Mouse (Mus musculus) liver, adult 2 months (tissue): Measurements from ENCODE around the gene H2-Q6.
A peak's percentile ranks its signal among the peaks of the same experiment; 100 is the strongest.

ENCODE experiments used
- CTCF ChIP-seq: fragments of 200-500 bp; IDR thresholded peaks from 2 replicates; pipeline ENCODE4 v1.5.1; 2011; ENCODE audit warnings: low read depth, low read length, control low read depth
- POLR2A ChIP-seq: fragments of 200-500 bp; IDR thresholded peaks from 2 replicates; pipeline ENCODE4 v1.6.1; 2011; ENCODE audit warnings: low read length, control low read depth; ENCODE audit not compliant: insufficient read depth; ENCODE audit errors: extremely low read depth

GRCm38 (mm10) chr17:35379729-35380451, 44.8 kb upstream of the H2-Q6 start:
- TF ChIP-seq CTCF (no peak), POLR2A (0 out of 2 replicates have a peak, but pooled peaks have one; percentile 23)
